Mouse (Mus musculus) layer of hippocampus, postnatal 10 days (tissue): ENCODE results near the gene Rras. TPM values are rescaled to one million over a fixed set of nuclear protein-coding genes. Genes with fewer than 3 reads are reported as not detected.
"Not testable (repeated sequence)": the region's sequence is repeated elsewhere in the genome, so short reads cannot be mapped to it uniquely, and the experiment has no call there.

Experiments used
- DNase-seq, 2 experiments: peaks; one replicate each; pipeline ENCODE4 v3.0.0; 2021; ENCODE audit warnings: low spot score in 2 of 2
- total RNA-seq, 2 experiments: library from RNA; stranded (reverse); gene quantifications; 2 replicates each; pipeline ENCODE4 v1.2.3; 2021

Gene Rras
- total RNA-seq, 2 experiments from 2014 or later = 12.2 to 12.3 TPM

DNA sequence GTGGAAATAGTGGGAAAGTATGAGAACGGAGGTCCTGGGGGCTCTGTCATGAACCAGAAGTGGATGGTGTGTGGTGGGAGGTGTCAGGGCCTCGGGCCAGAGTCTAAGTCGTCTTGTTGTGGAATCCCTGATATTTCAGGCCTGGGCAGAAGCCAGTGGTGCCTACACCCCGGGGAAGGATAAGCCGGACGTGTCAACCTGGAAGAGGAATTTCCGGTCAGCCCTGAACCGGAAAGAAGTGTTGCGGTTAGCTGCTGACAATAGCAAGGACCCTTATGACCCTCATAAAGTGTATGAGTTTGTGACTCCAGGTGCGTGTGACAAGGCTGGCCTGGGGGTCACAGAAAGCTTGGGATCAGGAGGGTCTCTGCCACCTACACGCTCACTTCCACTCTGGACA, 18.0 kb upstream of the Rras start:
- no peak for DNase-seq

GRCm38 (mm10) chr7:45000539-45001114, 17.1 kb upstream of the Rras start:
- DNase-seq = no peak

- DNase-seq = no peak
Observed at GRCm38 (mm10) chr7:45002440-45002839, 15.3 kb upstream of the Rras start.

GRCm38 (mm10) chr7:45004546-45004945, 13.2 kb upstream of the Rras start:
- DNase-seq = no peak

DNA sequence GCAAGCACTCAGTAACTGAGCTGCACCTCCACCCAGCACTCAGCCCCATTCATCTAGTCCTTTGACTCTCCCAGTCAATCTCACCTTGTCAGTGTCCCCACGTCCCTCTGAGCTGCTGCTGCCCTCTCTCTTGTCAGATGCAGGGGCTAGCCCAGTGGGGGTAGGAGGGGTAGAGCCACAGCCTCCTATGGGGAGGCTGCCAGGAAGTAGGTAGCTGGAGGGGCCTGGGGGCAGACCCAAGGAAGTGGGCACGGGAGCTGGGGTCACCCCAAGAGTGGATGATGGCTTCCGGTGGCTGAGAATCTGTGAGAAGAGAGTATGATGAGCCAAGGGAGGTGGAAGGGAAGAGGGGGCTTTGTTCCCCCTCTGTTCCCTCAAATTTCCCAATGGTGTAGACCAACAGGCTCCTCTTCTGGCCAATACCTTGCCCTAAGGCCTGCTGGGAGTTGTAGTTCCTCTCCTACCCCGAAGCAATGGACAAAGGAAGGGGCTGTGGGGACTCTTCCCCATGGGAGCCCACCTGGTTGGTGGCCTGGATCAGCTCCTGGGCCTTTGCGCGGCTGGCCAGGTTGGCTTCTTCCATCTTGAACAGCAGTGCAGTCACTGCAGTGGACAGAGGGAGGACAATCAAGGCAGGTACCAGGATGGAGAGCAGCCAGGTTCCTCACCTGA, 12.3 kb upstream of the Rras start:
- no peak for DNase-seq

DNA sequence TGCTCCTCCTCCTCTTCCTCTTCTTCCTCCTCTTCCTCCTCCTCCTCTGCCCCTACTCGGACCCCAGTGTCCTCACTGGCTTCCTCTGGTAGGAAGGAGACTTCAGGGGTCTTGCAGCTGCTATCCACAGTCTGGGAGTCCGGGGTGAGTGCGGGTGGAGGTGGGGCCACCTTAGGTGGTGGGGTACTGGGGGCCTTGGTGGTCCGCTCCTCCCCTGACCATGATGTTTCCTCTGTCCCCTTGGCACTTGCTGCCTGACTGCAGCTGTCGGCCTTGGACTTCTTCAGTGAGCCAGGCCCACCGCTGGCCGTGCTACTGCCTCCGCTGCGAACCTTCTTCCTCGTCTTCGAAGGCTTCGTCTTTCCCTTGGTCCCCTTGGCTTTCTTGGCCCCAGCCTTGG, 11.3 kb upstream of the Rras start:
- DNase-seq = no peak

GRCm38 (mm10) chr7:45007141-45007540, 10.6 kb upstream of the Rras start:
- no peak for DNase-seq

DNA sequence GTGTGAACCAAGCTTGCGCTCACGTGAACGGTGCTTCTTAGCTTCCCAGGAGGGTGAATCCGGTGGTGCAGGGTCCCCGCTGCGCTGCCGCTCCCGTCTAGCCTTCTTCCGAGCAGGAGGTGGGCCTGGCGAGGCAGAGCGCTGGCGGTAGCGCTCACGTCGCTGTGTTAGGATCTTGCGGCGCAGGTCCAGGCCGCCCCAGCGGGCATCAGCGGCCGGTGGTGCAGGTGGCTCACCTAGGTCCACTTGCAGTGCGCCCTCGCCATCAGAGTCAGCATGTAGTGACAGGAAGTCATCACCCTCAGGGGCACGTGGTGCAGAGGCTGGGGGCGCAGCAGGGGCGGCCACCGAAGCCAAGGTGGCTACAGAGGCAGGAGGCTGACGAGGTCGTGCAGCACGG, 9.9 kb upstream of the Rras start:
- no peak for DNase-seq

DNA sequence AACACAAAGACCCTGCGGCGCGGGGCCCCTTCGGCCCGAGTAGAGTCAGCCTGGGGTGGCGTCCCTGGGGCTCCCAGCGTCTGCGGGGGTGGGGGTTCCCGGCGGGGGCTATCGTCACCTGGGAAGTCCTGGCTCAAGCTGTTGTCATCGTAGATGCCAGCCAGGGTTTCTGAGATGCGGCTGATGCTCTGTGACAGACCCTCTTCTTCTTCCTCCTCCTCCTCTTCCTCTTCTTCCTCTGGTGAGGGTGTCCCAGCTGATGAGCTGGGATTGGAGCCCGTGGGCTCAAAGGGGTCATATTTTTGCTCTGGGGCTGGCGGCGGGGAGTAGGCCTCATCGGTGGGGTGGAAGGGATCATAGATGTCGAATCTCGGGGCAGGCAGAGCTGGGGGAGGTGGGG, 9.3 kb upstream of the Rras start:
- DNase-seq = no peak

- no peak for DNase-seq
Observed at GRCm38 (mm10) chr7:45012011-45012410, 5.8 kb upstream of the Rras start.

DNA sequence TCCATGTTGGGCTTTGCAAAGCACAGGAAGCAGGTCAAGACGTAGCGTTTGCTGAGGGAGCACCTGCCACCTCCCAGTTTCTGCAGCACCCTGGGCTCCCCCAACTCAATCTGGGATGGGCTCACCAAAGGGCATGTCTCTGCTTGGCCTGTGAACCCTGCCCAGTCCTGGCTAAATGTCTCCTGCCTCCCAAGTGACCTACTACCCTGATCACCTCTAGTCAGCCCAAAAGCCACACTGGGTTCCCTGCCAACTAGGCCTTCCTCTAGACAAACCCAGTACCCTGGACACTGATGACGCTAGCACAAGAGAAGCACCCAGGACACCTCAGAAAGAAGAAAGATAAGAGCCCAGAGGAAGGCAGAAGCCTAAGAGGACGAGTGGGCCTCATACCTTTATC, 4.9 kb upstream of the Rras start:
- no peak for DNase-seq

- DNase-seq = no peak
Observed at GRCm38 (mm10) chr7:45013366-45014095, 4.2 kb upstream of the Rras start.

GRCm38 (mm10) chr7:45014096-45014451, 3.7 kb upstream of the Rras start:
- DNase-seq = no peak

DNA sequence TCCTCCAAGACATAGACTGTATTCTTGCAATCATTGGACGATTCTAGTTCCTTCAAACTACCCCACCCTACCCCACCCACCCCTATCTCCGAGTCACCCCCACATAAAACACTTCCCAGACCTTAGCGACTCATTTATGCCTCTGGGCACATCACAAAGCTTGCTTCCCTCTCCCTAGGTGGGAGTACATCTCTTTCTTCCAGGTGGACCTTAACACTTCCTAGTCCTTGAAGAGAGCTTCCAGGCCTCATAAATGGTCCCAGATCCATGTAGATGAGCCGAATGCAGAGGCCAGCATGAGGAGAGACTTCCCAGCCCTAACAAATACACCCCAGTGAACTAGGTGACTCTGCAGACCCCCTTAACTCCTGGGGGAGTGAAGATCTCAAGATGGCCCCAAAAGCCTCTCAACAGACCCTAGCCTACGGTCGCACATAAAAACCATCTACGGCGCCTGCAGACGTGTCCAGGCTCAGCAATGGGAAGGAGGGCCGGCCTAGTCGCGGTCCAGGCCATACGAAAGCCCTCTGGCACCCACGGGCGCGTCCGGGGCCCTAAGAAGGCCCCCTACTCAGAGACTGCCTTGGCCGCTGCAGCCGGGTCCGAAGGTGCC, 2.3 kb upstream of the Rras start:
- DNase-seq = no peak

GRCm38 (mm10) chr7:45015957-45016612, 1.7 kb upstream of the Rras start, which contains the start of gene Scaf1:
Scaf1 (minus strand) TSS chr7:45016363.
- DNase-seq = peak; percentile 98 to 99

GRCm38 (mm10) chr7:45016761-45017160, 1.0 kb upstream of the Rras start:
- DNase-seq = no peak

DNA sequence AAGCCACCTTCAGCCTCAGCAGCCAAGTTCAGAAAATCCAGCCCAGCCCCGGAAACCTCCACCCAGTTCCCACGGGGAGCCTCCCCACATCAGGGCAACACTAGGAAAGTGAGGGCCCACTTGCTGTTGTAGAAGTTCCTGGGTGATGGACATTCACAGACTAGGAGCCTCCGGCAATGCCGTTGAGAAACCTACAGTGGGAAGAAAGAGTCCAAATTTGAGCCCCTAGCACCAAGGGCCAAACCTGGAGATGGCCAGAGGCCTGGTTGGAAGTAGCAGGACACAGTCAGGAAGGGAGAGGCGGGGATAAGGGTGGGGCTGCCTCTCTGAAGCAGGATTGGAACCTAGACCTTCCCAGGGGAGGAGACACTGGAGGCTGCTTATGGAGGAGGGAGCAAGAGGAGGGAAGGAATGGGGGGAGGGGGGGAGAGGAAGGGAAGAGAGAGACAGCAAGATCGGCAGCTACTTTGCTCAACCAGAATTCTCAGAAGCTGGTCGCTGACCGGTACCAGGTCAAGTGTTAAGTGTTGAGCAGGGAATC, 1.3 kb downstream of the Rras start:
- no peak for DNase-seq

DNA sequence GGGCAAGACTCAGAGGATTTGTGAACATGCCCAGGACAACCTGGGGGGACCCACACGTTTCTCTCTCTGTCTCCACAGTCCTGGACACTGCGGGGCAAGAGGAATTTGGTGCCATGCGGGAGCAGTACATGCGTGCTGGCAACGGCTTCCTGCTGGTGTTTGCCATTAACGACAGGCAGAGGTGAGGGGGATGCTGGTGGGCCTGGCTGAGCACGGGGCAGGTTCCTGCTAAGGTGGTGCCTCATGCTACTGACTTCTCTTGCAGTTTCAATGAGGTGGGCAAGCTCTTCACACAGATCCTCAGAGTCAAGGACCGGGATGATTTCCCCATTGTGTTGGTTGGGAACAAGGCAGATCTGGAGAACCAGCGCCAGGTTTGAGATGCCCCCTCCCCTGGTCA, 2.5 kb downstream of the Rras start:
- DNase-seq = no peak

DNA sequence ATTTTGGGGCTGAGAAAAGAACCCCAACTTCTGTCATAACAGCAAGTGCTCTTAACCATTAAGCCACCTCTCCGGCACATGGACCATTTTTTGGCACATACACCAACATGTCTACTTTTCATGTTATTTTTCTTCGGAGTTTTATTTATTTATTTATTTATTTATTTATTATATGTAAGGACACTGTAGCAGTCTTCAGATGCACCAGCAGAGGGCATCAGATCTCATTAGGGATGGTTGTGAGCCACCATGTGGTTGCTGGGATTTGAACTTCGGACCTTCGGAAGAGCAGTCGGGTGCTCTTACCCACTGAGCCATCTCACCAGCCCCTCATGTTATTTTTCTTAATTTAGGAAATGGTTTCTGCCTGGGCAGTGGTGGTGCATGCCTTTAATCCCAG, 6.0 kb downstream of the Rras start:
- not testable (repeated sequence) for DNase-seq

- DNase-seq = no peak
Observed at GRCm38 (mm10) chr7:45024281-45025248, 6.8 kb downstream of the Rras start.
